Mouse (Mus musculus) adrenal gland, adult 2 months (tissue): ENCODE measurements around the gene Ubxn6. TPM values are rescaled to one million over a fixed set of nuclear protein-coding genes. Genes with fewer than 3 reads are reported as not detected.

Experiments
- DNase-seq: peaks from one replicate; pipeline ENCODE4 v3.0.0; 2021
- polyA plus RNA-seq: library from polyadenylated mRNA; depleted of rRNA; stranded (reverse); fragments of >200 nt; gene quantifications from 2 replicates; pipeline ENCODE4 v1.2.3, GENCODE M21; 2012; rRNA removed
- total RNA-seq, 2 experiments: library from RNA; stranded (reverse); gene quantifications; 2 replicates each; pipeline ENCODE4 v1.2.3; 2021

The Ubxn6 gene
- total and polyA plus RNA-seq, 3 experiments, result 83.2 to 91.2 (median 83.8) TPM

GRCm38 (mm10) chr17:56024931-56025330 is 49.9 kb downstream of the Ubxn6 start:
- DNase-seq, result no peak

DNA sequence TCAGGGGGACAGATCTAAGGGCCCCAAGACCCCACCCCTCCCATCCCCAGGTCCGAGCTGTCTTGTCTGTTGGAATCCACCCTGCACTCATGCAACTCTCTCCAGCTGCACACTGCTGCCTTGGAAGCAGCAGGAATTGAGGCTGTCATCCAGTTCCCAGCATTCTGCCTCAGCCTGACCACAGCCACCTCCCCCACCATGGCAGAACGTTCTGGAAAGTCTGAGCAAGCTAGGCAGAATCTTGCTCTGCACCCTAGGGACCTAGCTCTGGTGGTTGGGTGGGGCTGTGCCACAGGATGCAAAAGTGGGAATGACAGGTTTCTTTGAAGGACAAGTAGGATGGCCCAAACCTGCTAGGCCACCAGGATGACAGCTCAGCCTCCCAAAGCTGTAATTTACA is 50.4 kb downstream of the Ubxn6 start:
- DNase-seq, result no peak

GRCm38 (mm10) chr17:56023386-56023785 is 51.4 kb downstream of the Ubxn6 start:
- DNase-seq, result no peak

GRCm38 (mm10) chr17:56022989-56023290 is 51.9 kb downstream of the Ubxn6 start:
- no peak for DNase-seq

- DNase-seq, result peak; percentile 46
Measured at GRCm38 (mm10) chr17:56022131-56022988, 52.5 kb downstream of the Ubxn6 start.

GRCm38 (mm10) chr17:56021161-56021910 is 53.5 kb downstream of the Ubxn6 start:
- DNase-seq, result no peak

DNA sequence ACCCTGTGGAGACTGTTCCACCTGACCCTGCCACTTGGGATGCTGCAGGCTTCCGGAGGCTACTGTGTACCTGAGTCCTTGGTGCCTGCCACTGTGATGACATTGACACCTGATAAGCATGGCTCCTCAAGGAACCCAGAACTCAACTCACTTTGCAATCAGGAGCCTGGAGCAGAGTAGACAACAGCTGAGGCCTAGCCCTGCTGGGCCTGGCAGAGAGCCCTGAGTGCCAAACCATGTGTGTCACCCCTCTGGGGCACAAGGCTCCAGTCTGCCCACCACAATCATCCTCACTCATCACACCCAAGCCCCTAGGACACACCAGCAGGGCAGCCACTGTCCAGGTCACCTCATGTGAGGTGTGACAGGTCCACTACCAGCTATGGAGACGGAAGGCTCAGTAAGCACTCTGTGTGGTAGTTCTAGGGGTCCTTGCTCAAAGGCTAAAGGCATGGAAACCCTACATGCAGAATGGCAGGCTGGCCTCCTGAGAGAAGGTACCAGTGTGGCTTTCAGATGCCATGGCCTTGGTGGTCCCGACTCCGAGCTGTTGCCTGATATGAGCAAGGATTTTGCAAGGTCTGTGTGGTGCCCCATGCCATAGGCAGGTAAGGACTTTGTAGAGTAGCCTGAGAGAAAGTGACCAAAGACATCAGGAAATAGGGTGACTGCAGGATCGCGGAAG is 54.3 kb downstream of the Ubxn6 start:
- no peak for DNase-seq

- DNase-seq, result peak; percentile 59
Measured at GRCm38 (mm10) chr17:56018347-56019131, 56.3 kb downstream of the Ubxn6 start.

- DNase-seq, result no peak
Measured at GRCm38 (mm10) chr17:56017848-56018247, 57.0 kb downstream of the Ubxn6 start.

Other genes with a start within 250 kb of the Ubxn6 start
- 1 to 10 TPM; 5.3 to 6.4 TPM for gene Zfp119a, start 196.1 kb downstream of the Ubxn6 start, total RNA-seq
- not detected in 2 replicates for gene Zfp119a, start 196.1 kb downstream of the Ubxn6 start, polyA plus RNA-seq
- gene Zfp959, start 182.9 kb downstream of the Ubxn6 start, total RNA-seq, result 1 to 10 TPM; 5.2 to 5.6 TPM
- 0.20 and 0.28 TPM in 2 replicates for gene Zfp959, start 182.9 kb downstream of the Ubxn6 start, polyA plus RNA-seq
- gene Zfp119b, start 125.5 kb downstream of the Ubxn6 start, total RNA-seq, result 1 to 10 TPM; 3.0 to 3.6 TPM
- gene Zfp119b, start 125.5 kb downstream of the Ubxn6 start, polyA plus RNA-seq, result 0.07 TPM in 1 of 2 replicates, not detected in the other
- gene Ebi3, start 122.4 kb downstream of the Ubxn6 start, total RNA-seq, result 1 to 10 TPM in 1 of 2 experiments, under 1 TPM in 1; 0.66 to 1.2 TPM
- gene Ebi3, start 122.4 kb downstream of the Ubxn6 start, polyA plus RNA-seq, result 4.7 and 5.8 TPM in 2 replicates
- 10 to 100 TPM; 16.7 to 19.1 TPM for gene Yju2, start 115.9 kb downstream of the Ubxn6 start, total RNA-seq
- 4.4 and 5.3 TPM in 2 replicates for gene Yju2, start 115.9 kb downstream of the Ubxn6 start, polyA plus RNA-seq
- 1 to 10 TPM in 1 of 2 experiments, under 1 TPM in 1; 0.52 to 1.2 TPM for gene Shd, start 104.6 kb downstream of the Ubxn6 start, total RNA-seq
- gene Shd, start 104.6 kb downstream of the Ubxn6 start, polyA plus RNA-seq, result 3.2 and 7.8 TPM in 2 replicates
- 1 to 10 TPM; 1.0 to 2.7 TPM for gene Fsd1, start 88.5 kb downstream of the Ubxn6 start, total RNA-seq
- 2.3 and 2.7 TPM in 2 replicates for gene Fsd1, start 88.5 kb downstream of the Ubxn6 start, polyA plus RNA-seq
- gene Stap2, start 69.4 kb downstream of the Ubxn6 start, total RNA-seq, result 1 to 10 TPM; 5.6 TPM
- 5.2 and 8.4 TPM in 2 replicates for gene Stap2, start 69.4 kb downstream of the Ubxn6 start, polyA plus RNA-seq
- gene Mpnd, start 69.3 kb downstream of the Ubxn6 start, total RNA-seq, result 10 to 100 TPM; 87.3 to 90.5 TPM
- gene Mpnd, start 69.3 kb downstream of the Ubxn6 start, polyA plus RNA-seq, result 179 and 197 TPM in 2 replicates
- 10 to 100 TPM; 41.3 to 44.0 TPM for gene Sh3gl1, start 38.4 kb downstream of the Ubxn6 start, total RNA-seq
- gene Sh3gl1, start 38.4 kb downstream of the Ubxn6 start, polyA plus RNA-seq, result 66.4 and 70.6 TPM in 2 replicates
- gene Chaf1a, start 34.6 kb downstream of the Ubxn6 start, total RNA-seq, result 1 to 10 TPM; 1.6 to 2.5 TPM
- gene Chaf1a, start 34.6 kb downstream of the Ubxn6 start, polyA plus RNA-seq, result 1.5 and 2.0 TPM in 2 replicates
- gene Hdgfl2, start 4.6 kb upstream of the Ubxn6 start, total RNA-seq, result 10 to 100 TPM; 52.7 to 63.7 TPM
- 93.5 and 97.9 TPM in 2 replicates for gene Hdgfl2, start 4.6 kb upstream of the Ubxn6 start, polyA plus RNA-seq
- 100 to 1,000 TPM in 1 of 2 experiments, 10 to 100 TPM in 1; 92.6 to 121 TPM for gene Plin4, start 34.8 kb upstream of the Ubxn6 start, total RNA-seq
- 100 and 184 TPM in 2 replicates for gene Plin4, start 34.8 kb upstream of the Ubxn6 start, polyA plus RNA-seq
- 10 to 100 TPM; 59.5 to 71.9 TPM for gene Plin5, start 42.6 kb upstream of the Ubxn6 start, total RNA-seq
- gene Plin5, start 42.6 kb upstream of the Ubxn6 start, polyA plus RNA-seq, result 42.9 and 91.7 TPM in 2 replicates
- gene Lrg1, start 47.0 kb upstream of the Ubxn6 start, total RNA-seq, result 10 to 100 TPM; 23.9 to 45.5 TPM
- gene Lrg1, start 47.0 kb upstream of the Ubxn6 start, polyA plus RNA-seq, result 134 and 212 TPM in 2 replicates
- 10 to 100 TPM in 1 of 2 experiments, 1 to 10 TPM in 1; 6.3 to 10.2 TPM for gene Sema6b, start 65.3 kb upstream of the Ubxn6 start, total RNA-seq
- gene Sema6b, start 65.3 kb upstream of the Ubxn6 start, polyA plus RNA-seq, result 32.9 and 36.5 TPM in 2 replicates
- 1 to 10 TPM; 2.0 to 2.4 TPM for gene Tnfaip8l1, start 87.4 kb upstream of the Ubxn6 start, total RNA-seq
- gene Tnfaip8l1, start 87.4 kb upstream of the Ubxn6 start, polyA plus RNA-seq, result 4.2 and 6.7 TPM in 2 replicates
- gene Mydgf, start 108.9 kb upstream of the Ubxn6 start, total RNA-seq, result 10 to 100 TPM; 51.8 to 55.3 TPM
- 70.5 and 71.0 TPM in 2 replicates for gene Mydgf, start 108.9 kb upstream of the Ubxn6 start, polyA plus RNA-seq
- 10 to 100 TPM; 37.5 to 39.7 TPM for gene Dpp9, start 143.9 kb upstream of the Ubxn6 start, total RNA-seq
- 53.2 and 65.3 TPM in 2 replicates for gene Dpp9, start 143.9 kb upstream of the Ubxn6 start, polyA plus RNA-seq
- gene Fem1a, start 181.8 kb upstream of the Ubxn6 start, total RNA-seq, result 10 to 100 TPM; 27.0 to 32.4 TPM
- gene Fem1a, start 181.8 kb upstream of the Ubxn6 start, polyA plus RNA-seq, result 44.6 and 46.9 TPM in 2 replicates
- 10 to 100 TPM; 22.7 to 29.4 TPM for gene Ticam1, start 201.8 kb upstream of the Ubxn6 start, total RNA-seq
- 39.7 and 50.2 TPM in 2 replicates for gene Ticam1, start 201.8 kb upstream of the Ubxn6 start, polyA plus RNA-seq
- 100 to 1,000 TPM in 1 of 2 experiments, 10 to 100 TPM in 1; 65.9 to 101 TPM for gene Plin3, start 217.8 kb upstream of the Ubxn6 start, total RNA-seq
- gene Plin3, start 217.8 kb upstream of the Ubxn6 start, polyA plus RNA-seq, result 43.9 and 51.8 TPM in 2 replicates
- gene Arrdc5, start 225.3 kb upstream of the Ubxn6 start, total RNA-seq, result not detected
- gene Arrdc5, start 225.3 kb upstream of the Ubxn6 start, polyA plus RNA-seq, result not detected in 2 replicates
- gene Uhrf1, start 228.3 kb upstream of the Ubxn6 start, total RNA-seq, result 1 to 10 TPM; 3.1 to 3.5 TPM
- 2.7 and 3.0 TPM in 2 replicates for gene Uhrf1, start 228.3 kb upstream of the Ubxn6 start, polyA plus RNA-seq